Mouse (Mus musculus): ENCODE measurements around the gene Crkl. TPM values are rescaled to one million over a fixed set of nuclear protein-coding genes. Genes with fewer than 3 reads are reported as not detected.

Crkl gene
- polyA plus RNA-seq, 1 experiment from 2014 or later = 81.5 TPM

- H3K4me3 ChIP-seq = no peak overlapping the region
- H3K27ac ChIP-seq = no peak overlapping the region
- 94% methylated on average over 1 of the region's 1 CpGs for WGBS
- H3K27me3 ChIP-seq (ENCODE audit: insufficient read depth, poor library complexity, severe bottlenecking) = no peaks in the 10 kb centered on the region
- no peak for DNase-seq (ENCODE audit: low spot score)
- H3K4me1 ChIP-seq (replicated peaks) = no peaks in the 10 kb centered on the region
- H3K36me3 ChIP-seq = peaks cover 77% of the 10 kb centered on the region
- H3K9me3 ChIP-seq = no peaks in the 10 kb centered on the region
Measured at GRCm38 (mm10) chr16:17461596-17461995, 9.8 kb downstream of the Crkl start.

GRCm38 (mm10) chr16:17463184-17463583 is 11.4 kb downstream of the Crkl start:
- H3K9me3 ChIP-seq = no peaks in the 10 kb centered on the region
- H3K27me3 ChIP-seq (ENCODE audit: insufficient read depth, poor library complexity, severe bottlenecking) = no peaks in the 10 kb centered on the region
- no peak overlapping the region for H3K4me3 ChIP-seq
- no peaks in the 10 kb centered on the region for H3K4me1 ChIP-seq (replicated peaks)
- no peak for DNase-seq (ENCODE audit: low spot score)
- 94% methylated on average over 2 of the region's 2 CpGs for WGBS
- peaks cover 71% of the 10 kb centered on the region for H3K36me3 ChIP-seq
- no peak overlapping the region for H3K27ac ChIP-seq

- H3K27ac ChIP-seq = no peak overlapping the region
- no peak for DNase-seq (ENCODE audit: low spot score)
- no peaks in the 10 kb centered on the region for H3K27me3 ChIP-seq (ENCODE audit: insufficient read depth, poor library complexity, severe bottlenecking)
- H3K4me3 ChIP-seq = no peak overlapping the region
- 92% methylated on average over 4 of the region's 4 CpGs for WGBS
- H3K36me3 ChIP-seq = peaks cover 70% of the 10 kb centered on the region
- H3K9me3 ChIP-seq = no peaks in the 10 kb centered on the region
- H3K4me1 ChIP-seq (replicated peaks) = no peaks in the 10 kb centered on the region
Measured at GRCm38 (mm10) chr16:17466875-17467663, 15.3 kb downstream of the Crkl start.

- Histone ChIP-seq H3K9me3 (no peaks in the 10 kb centered on the region), H3K27ac (no peak overlapping the region), H3K4me3 (no peak overlapping the region), H3K36me3 (peaks cover 85% of the 10 kb centered on the region), H3K4me1 (replicated peaks) (no peaks in the 10 kb centered on the region), H3K27me3 (ENCODE audit: insufficient read depth, poor library complexity, severe bottlenecking) (no peaks in the 10 kb centered on the region)
- no peak for DNase-seq (ENCODE audit: low spot score)
- 88% methylated on average over 6 of the region's 6 CpGs for WGBS
Measured at GRCm38 (mm10) chr16:17472498-17472897, 20.7 kb downstream of the Crkl start.

GRCm38 (mm10) chr16:17474091-17474490 is 22.3 kb downstream of the Crkl start:
- no peaks in the 10 kb centered on the region for H3K27me3 ChIP-seq (ENCODE audit: insufficient read depth, poor library complexity, severe bottlenecking)
- no peaks in the 10 kb centered on the region for H3K9me3 ChIP-seq
- H3K4me3 ChIP-seq = no peak overlapping the region
- H3K4me1 ChIP-seq (replicated peaks) = no peaks in the 10 kb centered on the region
- peaks cover 84% of the 10 kb centered on the region for H3K36me3 ChIP-seq
- peak; percentile 23 for DNase-seq (ENCODE audit: low spot score)
- no peak overlapping the region for H3K27ac ChIP-seq

DNA sequence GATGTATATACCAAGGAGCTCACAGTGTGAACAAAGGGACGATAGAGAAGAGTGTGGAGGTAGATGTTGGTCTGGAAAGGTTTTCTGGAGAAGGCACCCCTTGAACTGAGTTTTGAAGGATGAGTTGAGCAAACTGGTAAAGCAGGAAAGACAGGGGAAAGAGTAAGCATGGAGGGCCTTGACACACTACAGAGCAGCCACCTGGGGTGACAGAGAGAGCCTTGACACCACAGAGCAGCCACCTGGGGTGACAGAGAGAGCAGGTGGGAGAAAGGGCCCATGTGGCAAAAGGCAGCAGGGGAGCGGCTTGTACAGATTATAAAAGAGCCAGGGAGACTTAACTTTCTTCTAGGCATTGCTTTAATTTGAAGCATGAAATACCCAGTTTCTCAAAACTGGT is 23.0 kb downstream of the Crkl start:
- H3K36me3 ChIP-seq = peaks cover 83% of the 10 kb centered on the region
- 87% methylated on average over 2 of the region's 2 CpGs for WGBS
- DNase-seq (ENCODE audit: low spot score) = no peak

GRCm38 (mm10) chr16:17475326-17475725 is 23.5 kb downstream of the Crkl start:
- no peaks in the 10 kb centered on the region for H3K9me3 ChIP-seq
- WGBS = 92% methylated on average over 4 of the region's 4 CpGs
- H3K4me3 ChIP-seq = no peak overlapping the region
- no peak for DNase-seq (ENCODE audit: low spot score)
- H3K4me1 ChIP-seq (replicated peaks) = no peaks in the 10 kb centered on the region
- peaks cover 83% of the 10 kb centered on the region for H3K36me3 ChIP-seq
- H3K27ac ChIP-seq = no peak overlapping the region
- H3K27me3 ChIP-seq (ENCODE audit: insufficient read depth, poor library complexity, severe bottlenecking) = no peaks in the 10 kb centered on the region

More for the DNA sequence above, 23.0 kb downstream of the Crkl start:
- H3K4me3 ChIP-seq = no peak overlapping the region
- no peaks in the 10 kb centered on the region for H3K9me3 ChIP-seq
- H3K27me3 ChIP-seq (ENCODE audit: insufficient read depth, poor library complexity, severe bottlenecking) = no peaks in the 10 kb centered on the region
- no peaks in the 10 kb centered on the region for H3K4me1 ChIP-seq (replicated peaks)
- H3K27ac ChIP-seq = no peak overlapping the region

DNA sequence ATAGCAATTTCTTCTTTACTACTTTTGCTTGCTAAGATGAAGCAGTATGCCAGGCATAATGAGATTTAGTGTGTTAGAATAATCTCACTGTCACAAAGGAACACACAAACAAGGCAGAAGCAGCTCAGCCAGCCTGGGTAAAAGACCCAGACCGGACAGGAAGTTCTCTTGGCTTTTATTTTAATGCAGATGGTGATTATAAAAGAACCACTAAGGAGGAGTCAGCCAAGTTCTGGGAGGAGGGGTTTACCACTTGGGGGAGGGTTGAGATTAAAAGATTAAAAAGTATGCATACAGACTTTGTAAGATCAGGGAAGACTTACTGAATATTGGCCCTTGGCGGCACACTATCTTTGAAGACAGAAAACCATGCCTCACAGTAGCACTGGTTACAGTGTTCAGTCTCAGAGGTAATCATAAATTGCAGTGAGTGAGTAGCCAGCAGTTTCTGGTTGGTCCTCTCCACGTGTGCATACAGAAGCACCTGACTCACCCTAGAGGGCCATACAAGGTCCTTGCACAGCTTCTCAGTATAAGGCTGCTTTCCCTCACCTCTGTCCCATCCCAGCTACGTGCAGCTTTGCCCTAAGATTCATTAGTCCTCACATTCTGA is 26.6 kb downstream of the Crkl start:
- 89% methylated on average over 4 of the region's 4 CpGs for WGBS
- Histone ChIP-seq H3K9me3 (no peaks in the 10 kb centered on the region), H3K27ac (no peak overlapping the region), H3K36me3 (peaks cover 76% of the 10 kb centered on the region), H3K27me3 (ENCODE audit: insufficient read depth, poor library complexity, severe bottlenecking) (no peaks in the 10 kb centered on the region), H3K4me1 (replicated peaks) (no peaks in the 10 kb centered on the region), H3K4me3 (no peak overlapping the region)
- DNase-seq (ENCODE audit: low spot score) = no peak

DNA sequence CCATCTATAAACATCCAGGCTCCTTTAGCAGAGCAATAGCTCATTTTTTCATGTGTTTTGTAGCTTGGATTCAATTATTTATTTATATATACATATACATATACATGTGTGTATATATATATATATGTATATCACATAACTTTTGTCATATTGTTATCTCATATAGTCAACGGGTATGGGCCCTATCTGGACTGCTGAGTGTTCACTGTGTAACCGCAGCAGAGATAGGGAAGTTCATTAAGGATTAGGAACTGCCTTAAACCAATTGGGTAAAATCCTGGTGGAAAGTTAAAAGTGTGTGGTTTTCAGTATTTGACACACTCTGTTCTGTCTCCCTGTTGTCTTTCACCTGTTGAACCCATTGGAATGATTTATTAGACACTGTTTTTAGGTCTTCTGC is 29.7 kb downstream of the Crkl start:
- Histone ChIP-seq H3K27me3 (ENCODE audit: insufficient read depth, poor library complexity, severe bottlenecking) (no peaks in the 10 kb centered on the region), H3K4me3 (no peak overlapping the region), H3K36me3 (peaks cover 87% of the 10 kb centered on the region), H3K9me3 (no peaks in the 10 kb centered on the region), H3K27ac (no peak overlapping the region), H3K4me1 (replicated peaks) (no peaks in the 10 kb centered on the region)
- 91% methylated on average over 2 of the region's 2 CpGs for WGBS
- no peak for DNase-seq (ENCODE audit: low spot score)

DNA sequence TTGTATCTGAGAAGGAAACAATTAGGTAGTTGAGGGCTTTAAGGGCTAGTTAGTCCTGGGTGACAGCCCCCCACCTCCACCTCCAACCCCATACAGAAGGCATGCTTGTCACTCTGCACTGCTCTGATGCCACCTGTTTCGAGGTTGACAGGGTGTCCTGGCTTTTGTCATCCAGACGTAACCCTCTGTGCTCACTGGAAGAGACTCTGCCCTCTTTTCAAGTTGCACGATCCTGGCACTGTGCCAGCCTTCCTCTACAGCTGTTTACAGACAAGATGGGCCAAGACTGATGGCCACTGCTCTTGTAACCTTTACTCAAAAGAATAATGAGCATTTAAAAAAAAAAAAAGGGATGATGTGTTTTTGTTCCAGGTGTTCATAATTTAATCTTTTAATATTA is 34.7 kb downstream of the Crkl start:
- WGBS = 84% methylated on average over 3 of the region's 3 CpGs
- Histone ChIP-seq H3K36me3 (peaks cover 62% of the 10 kb centered on the region), H3K27ac (no peak overlapping the region), H3K4me1 (replicated peaks) (peaks cover 13% of the 10 kb centered on the region), H3K4me3 (no peak overlapping the region), H3K9me3 (no peaks in the 10 kb centered on the region), H3K27me3 (ENCODE audit: insufficient read depth, poor library complexity, severe bottlenecking) (peaks cover 23% of the 10 kb centered on the region)
- no peak for DNase-seq (ENCODE audit: low spot score)

DNA sequence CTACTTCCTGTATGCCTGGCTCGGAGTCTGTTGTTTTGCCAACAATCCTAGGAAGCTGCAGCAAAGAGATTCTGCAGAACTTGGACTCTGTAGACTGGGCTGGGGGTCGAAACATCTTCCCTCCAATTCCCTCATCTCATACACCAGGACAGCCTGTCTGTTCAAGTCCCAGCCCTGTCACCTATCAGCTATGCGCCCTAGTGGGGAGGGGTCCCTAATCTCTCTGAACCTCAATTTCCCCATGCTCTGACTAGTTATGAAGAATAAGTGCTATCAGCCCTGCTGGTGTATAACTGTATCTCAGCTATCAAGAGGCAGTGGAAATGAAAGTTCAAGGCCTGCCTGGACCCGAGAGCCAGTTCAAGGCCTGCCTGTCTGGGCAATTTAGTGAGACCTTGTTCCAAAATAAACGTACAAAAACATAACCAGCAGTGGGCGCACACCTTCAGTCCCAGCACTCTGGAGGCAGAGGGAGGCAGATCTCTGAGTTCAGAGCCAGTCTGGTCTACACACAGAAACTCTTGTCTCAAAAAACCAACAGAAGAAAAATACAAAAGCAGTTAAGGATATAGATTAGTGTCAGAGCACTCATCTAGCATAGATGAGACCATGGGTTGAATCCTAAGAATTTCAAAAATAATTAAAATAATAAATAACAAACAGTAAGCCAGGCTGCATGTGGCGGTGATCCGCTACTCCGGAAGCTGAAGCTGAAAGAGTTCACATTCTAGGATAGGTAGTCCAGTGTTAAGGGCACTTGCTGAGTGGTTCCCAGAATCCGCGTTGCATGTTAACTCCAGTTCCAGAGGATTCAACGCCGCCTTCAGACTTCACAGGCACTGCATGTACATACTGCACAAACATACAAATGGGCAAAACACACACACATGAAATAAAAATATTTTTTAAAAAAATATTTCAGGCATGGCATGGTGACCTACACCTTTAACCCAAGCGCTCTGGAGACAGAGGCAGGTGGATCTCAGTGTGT is 37.0 kb downstream of the Crkl start:
- Histone ChIP-seq H3K27me3 (ENCODE audit: insufficient read depth, poor library complexity, severe bottlenecking) (peaks cover 23% of the 10 kb centered on the region), H3K4me1 (replicated peaks) (peaks cover 13% of the 10 kb centered on the region), H3K9me3 (no peaks in the 10 kb centered on the region), H3K27ac (no peak overlapping the region), H3K4me3 (peak overlapping the region; percentile 58), H3K36me3 (peaks cover 42% of the 10 kb centered on the region)
- DNase-seq (ENCODE audit: low spot score) = peak; percentile 12
- 52% methylated on average over 14 of the region's 14 CpGs for whole genome bisulfite sequencing

DNA sequence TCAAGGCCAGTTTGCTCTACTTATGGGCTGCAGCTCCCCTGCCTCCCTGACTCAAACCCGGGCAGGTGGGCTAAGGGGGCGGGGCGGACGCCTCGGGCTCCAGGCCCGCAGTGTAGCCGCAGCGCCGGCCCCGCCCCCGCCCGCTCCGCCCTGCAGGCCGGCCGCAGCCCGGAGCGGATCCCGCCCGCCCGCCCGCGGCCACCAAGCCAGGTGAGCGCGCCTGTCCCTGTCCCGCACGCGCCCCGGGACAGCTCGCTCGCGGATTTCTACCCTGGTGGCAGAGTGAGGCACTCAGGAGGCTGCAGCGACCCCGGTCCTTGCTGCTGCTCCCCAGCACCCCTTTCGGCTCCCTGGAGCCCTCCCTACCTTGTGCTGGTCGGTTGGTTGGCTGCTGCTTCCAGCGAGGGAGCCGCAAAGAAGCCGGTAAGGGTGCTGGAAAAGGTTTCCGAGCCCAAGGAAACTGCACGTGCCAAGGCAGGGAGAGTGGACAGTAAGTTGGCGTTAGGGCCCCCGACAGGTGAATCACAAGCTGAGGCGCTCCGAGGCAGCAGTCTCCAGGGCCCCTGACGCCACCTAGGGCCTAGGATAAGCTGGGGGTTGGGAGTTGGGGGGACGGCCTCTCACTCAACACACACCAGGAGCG is 37.8 kb downstream of the Crkl start, which contains the start of gene Aifm3:
Gene Aifm3, plus strand, starts transcription at position 143 of the 643 bp plus-strand sequence.
- no peaks in the 10 kb centered on the region for H3K9me3 ChIP-seq
- DNase-seq (ENCODE audit: low spot score) = peak; percentile 19
- under 1% methylated on average over 47 of the region's 47 CpGs for WGBS
- no peak within 1 kb of the TSS for H3K27ac ChIP-seq
- H3K4me1 ChIP-seq (replicated peaks) = peaks cover 13% of the 10 kb centered on the region
- peaks cover 34% of the 10 kb centered on the region for H3K36me3 ChIP-seq
- H3K4me3 ChIP-seq = peak within 1 kb of the TSS; percentile 58
- peaks cover 23% of the 10 kb centered on the region for H3K27me3 ChIP-seq (ENCODE audit: insufficient read depth, poor library complexity, severe bottlenecking)

Measured in hindbrain, embryonic 10.5 days (tissue).